Mouse (Mus musculus) liver, postnatal 0 days (tissue): ENCODE results near the gene Scnn1g.

Experiments used
- CTCF ChIP-seq: sonication (generic); IDR thresholded peaks from 2 replicates; pipeline ENCODE4 v1.5.1; 2016; ENCODE audit warnings: antibody characterized with exemption, low read depth
- EP300 ChIP-seq: IDR thresholded peaks from 2 replicates; pipeline ENCODE4 v1.6.1; 2016; ENCODE audit warnings: antibody characterized with exemption, low read depth, mild to moderate bottlenecking

DNA sequence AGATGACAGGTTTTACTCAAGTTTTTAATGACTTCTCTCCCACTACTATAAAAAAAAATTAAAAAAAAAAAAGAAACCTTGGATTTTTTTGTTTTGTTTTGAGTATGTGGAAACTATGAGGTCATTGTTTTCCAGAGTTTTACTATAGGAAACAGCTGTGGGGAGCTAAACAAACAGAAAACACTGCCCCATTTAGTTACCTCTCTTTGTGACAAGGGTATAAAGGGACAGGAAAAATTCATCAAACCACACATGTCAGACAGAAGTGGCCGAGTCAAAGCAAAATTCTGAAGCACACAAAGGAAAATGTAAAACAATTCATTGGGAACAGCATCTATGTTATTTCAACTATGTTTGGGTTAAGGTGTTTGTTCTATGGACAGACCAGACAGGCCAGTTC is 36.7 kb upstream of the Scnn1g start:
- TF ChIP-seq CTCF (no peak), EP300 (no peak)
